Mouse (Mus musculus): ENCODE data around the gene Sptan1.

- no peak; the same call in 1 of the 2 replicates for TF ChIP-seq POLR2A (IDR thresholded peaks at IDR 0.05; ENCODE audit: borderline replicate concordance, extremely low read depth, insufficient read depth, insufficient read length, poor library complexity, severe bottlenecking)
- TF ChIP-seq CTCF (IDR thresholded peaks at IDR 0.05; ENCODE audit: borderline replicate concordance, extremely low read depth, insufficient read depth, insufficient read length) = no peak
These were observed 101.9 kb downstream of the Sptan1 start for GRCm38 (mm10) chr2:30067031-30067888.

Measured in brain, embryonic 14.5 days (tissue).